Mouse (Mus musculus): ENCODE results near the gene BC048403. TPM values are rescaled to one million over a fixed set of nuclear protein-coding genes. Genes with fewer than 3 reads are reported as not detected.

Gene BC048403
- total and polyA plus RNA-seq, 3 experiments, result 3.4 to 21.9 (median 9.8) TPM

- no peaks in the 10 kb centered on the region for H3K27me3 ChIP-seq (ENCODE audit: insufficient read depth, low read length)
- no peaks in the 10 kb centered on the region for H3K36me3 ChIP-seq (replicated peaks)
- H3K4me1 ChIP-seq (ENCODE audit: insufficient read depth, low read depth, low read length), result no peaks in the 10 kb centered on the region
- DNase-seq (ENCODE audit: low spot score), result no peak
- H3K4me3 ChIP-seq (ENCODE audit: low read depth, low read length), result no peak overlapping the region
- TF ChIP-seq GATA1 (IDR thresholded peaks at IDR 0.05; ENCODE audit: borderline replicate concordance, low read length), result no peak
- TF ChIP-seq TAL1 (conservative IDR thresholded peaks at IDR 0.05; ENCODE audit: low read depth, low read length), result no peak
- no peak for TF ChIP-seq GATA2 (IDR thresholded peaks at IDR 0.05; ENCODE audit: borderline replicate concordance, low read depth, low read length)
- no peak for TF ChIP-seq CTCF (IDR thresholded peaks at IDR 0.05; ENCODE audit: low read depth, low read length)
- no peak for TF ChIP-seq POLR2AphosphoS5 (IDR thresholded peaks at IDR 0.05; ENCODE audit: insufficient replicate concordance, low read depth, low read length)
- H3K9me3 ChIP-seq (replicated peaks), result peaks cover 31% of the 10 kb centered on the region
- no peak for ATAC-seq (ENCODE audit: extremely low read depth, insufficient number of reproducible peaks, low FRiP score, poor library complexity, severe bottlenecking)
Measured at GRCm38 (mm10) chr10:121794486-121794885, 54.7 kb downstream of the BC048403 start.

GRCm38 (mm10) chr10:121796027-121796802 lies 56.5 kb downstream of the BC048403 start:
- Histone ChIP-seq H3K36me3 (replicated peaks) (no peaks in the 10 kb centered on the region), H3K4me3 (ENCODE audit: low read depth, low read length) (no peak overlapping the region), H3K9me3 (replicated peaks) (peaks cover 39% of the 10 kb centered on the region), H3K4me1 (ENCODE audit: insufficient read depth, low read depth, low read length) (no peaks in the 10 kb centered on the region), H3K27me3 (ENCODE audit: insufficient read depth, low read length) (no peaks in the 10 kb centered on the region)
- no peak; the same call in 1 of the 2 replicates for ATAC-seq (ENCODE audit: extremely low read depth, insufficient number of reproducible peaks, low FRiP score, poor library complexity, severe bottlenecking)
- DNase-seq (ENCODE audit: low spot score), result no peak
- TF ChIP-seq TAL1 (conservative IDR thresholded peaks at IDR 0.05; ENCODE audit: low read depth, low read length) (no peak), GATA2 (IDR thresholded peaks at IDR 0.05; ENCODE audit: borderline replicate concordance, low read depth, low read length) (no peak)

GRCm38 (mm10) chr10:121800041-121800440 lies 60.3 kb downstream of the BC048403 start:
- ATAC-seq (ENCODE audit: extremely low read depth, insufficient number of reproducible peaks, low FRiP score, poor library complexity, severe bottlenecking), result no peak
- H3K4me3 ChIP-seq (ENCODE audit: low read depth, low read length), result no peak overlapping the region
- H3K9me3 ChIP-seq (replicated peaks), result peaks cover 41% of the 10 kb centered on the region
- H3K36me3 ChIP-seq (replicated peaks), result no peaks in the 10 kb centered on the region
- no peak for DNase-seq (ENCODE audit: low spot score)
- TF ChIP-seq GATA2 (IDR thresholded peaks at IDR 0.05; ENCODE audit: borderline replicate concordance, low read depth, low read length) (no peak), POLR2AphosphoS5 (IDR thresholded peaks at IDR 0.05; ENCODE audit: insufficient replicate concordance, low read depth, low read length) (no peak), TAL1 (conservative IDR thresholded peaks at IDR 0.05; ENCODE audit: low read depth, low read length) (no peak), GATA1 (IDR thresholded peaks at IDR 0.05; ENCODE audit: borderline replicate concordance, low read length) (no peak), CTCF (IDR thresholded peaks at IDR 0.05; ENCODE audit: low read depth, low read length) (no peak)
- no peaks in the 10 kb centered on the region for H3K4me1 ChIP-seq (ENCODE audit: insufficient read depth, low read depth, low read length)
- no peaks in the 10 kb centered on the region for H3K27me3 ChIP-seq (ENCODE audit: insufficient read depth, low read length)

Other genes with a start within 250 kb of the BC048403 start
- 79.4 and 96.3 TPM in 2 replicates for gene Tbk1, start 153.2 kb upstream of the BC048403 start, total RNA-seq (2014; fragmentation: Nextera tagmentation)
- gene Tbk1, start 153.2 kb upstream of the BC048403 start, total RNA-seq (2017), result 98.3 and 107 TPM in 2 replicates
- 4.1 and 6.8 TPM in 2 replicates for gene Tbk1, start 153.2 kb upstream of the BC048403 start, polyA plus RNA-seq (2012)
- 87.0 and 107 TPM in 2 replicates for gene Xpot, start 113.6 kb upstream of the BC048403 start, total RNA-seq (2014; fragmentation: Nextera tagmentation)
- gene Xpot, start 113.6 kb upstream of the BC048403 start, total RNA-seq (2017), result 89.7 and 110 TPM in 2 replicates
- 21.1 and 116 TPM in 2 replicates for gene Xpot, start 113.6 kb upstream of the BC048403 start, polyA plus RNA-seq (2012)
- gene D930020B18Rik, start 98.3 kb upstream of the BC048403 start, total RNA-seq (2014; fragmentation: Nextera tagmentation), result not detected in 2 replicates
- 0.05 TPM in 1 of 2 replicates, not detected in the other for gene D930020B18Rik, start 98.3 kb upstream of the BC048403 start, total RNA-seq (2017)
- not detected in 2 replicates for gene D930020B18Rik, start 98.3 kb upstream of the BC048403 start, polyA plus RNA-seq (2012)